Mouse (Mus musculus) liver, postnatal 0 days (tissue): Measurements from ENCODE around the gene Ccdc88a.

Experiments used
- CTCF ChIP-seq: sonication (generic); IDR thresholded peaks from 2 replicates; pipeline ENCODE4 v1.5.1; 2016; ENCODE audit warnings: antibody characterized with exemption, low read depth
- EP300 ChIP-seq: IDR thresholded peaks from 2 replicates; pipeline ENCODE4 v1.6.1; 2016; ENCODE audit warnings: antibody characterized with exemption, low read depth, mild to moderate bottlenecking

- TF ChIP-seq CTCF (no peak), EP300 (no peak)
These were observed 11.2 kb downstream of the Ccdc88a start for GRCm38 (mm10) chr11:29384617-29385016.
